Mouse (Mus musculus): ENCODE results near the gene Ppp4r3a. TPM values are rescaled to one million over a fixed set of nuclear protein-coding genes. Genes with fewer than 3 reads are reported as not detected.

Ppp4r3a gene
- polyA plus RNA-seq, 1 experiment = 8.8 TPM

DNA sequence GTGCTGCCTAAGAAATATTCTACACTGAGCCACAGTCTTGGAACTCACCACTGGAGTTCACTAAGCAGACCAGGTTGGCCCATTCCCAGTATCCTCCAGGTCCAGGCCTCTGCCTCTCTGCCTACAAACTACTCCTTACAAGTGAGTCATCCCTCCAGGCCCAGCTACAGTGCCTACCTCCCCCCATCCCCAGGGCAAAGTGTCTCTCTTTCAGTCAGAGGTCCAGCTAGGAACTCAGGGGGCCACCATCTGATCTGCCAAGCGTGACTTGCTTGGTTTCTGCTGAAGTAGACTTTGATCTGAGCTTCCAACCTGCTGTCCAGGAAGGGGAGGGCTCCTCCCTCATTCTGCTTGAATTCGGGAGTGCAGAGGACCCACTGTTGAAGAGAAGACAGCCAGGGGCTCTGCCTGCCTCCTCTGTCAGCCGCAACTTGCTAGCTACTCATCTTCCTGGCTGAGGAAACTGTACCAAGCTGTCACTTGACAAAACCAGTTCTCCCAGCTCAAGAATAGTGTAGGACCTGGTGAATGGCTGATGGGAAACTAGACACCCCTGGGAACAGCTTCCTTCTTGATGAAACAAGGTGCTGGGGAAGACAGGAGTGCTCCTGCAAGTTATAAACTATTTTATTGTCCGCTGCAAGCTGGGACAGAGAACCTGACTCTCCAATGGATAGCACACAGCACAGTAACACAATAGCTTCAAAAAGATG is 80.5 kb downstream of the Ppp4r3a start:
- TF ChIP-seq MAX (IDR thresholded peaks at IDR 0.05; ENCODE audit: low read depth) (no peak), USF1 (IDR thresholded peaks at IDR 0.05; ENCODE audit: low read depth) (no peak), E2F4 (IDR thresholded peaks at IDR 0.05; ENCODE audit: insufficient read depth) (no peak)
- no peaks in the 10 kb centered on the region for H3K27me3 ChIP-seq (ENCODE audit: control insufficient read depth, insufficient read depth, insufficient read length)

DNA sequence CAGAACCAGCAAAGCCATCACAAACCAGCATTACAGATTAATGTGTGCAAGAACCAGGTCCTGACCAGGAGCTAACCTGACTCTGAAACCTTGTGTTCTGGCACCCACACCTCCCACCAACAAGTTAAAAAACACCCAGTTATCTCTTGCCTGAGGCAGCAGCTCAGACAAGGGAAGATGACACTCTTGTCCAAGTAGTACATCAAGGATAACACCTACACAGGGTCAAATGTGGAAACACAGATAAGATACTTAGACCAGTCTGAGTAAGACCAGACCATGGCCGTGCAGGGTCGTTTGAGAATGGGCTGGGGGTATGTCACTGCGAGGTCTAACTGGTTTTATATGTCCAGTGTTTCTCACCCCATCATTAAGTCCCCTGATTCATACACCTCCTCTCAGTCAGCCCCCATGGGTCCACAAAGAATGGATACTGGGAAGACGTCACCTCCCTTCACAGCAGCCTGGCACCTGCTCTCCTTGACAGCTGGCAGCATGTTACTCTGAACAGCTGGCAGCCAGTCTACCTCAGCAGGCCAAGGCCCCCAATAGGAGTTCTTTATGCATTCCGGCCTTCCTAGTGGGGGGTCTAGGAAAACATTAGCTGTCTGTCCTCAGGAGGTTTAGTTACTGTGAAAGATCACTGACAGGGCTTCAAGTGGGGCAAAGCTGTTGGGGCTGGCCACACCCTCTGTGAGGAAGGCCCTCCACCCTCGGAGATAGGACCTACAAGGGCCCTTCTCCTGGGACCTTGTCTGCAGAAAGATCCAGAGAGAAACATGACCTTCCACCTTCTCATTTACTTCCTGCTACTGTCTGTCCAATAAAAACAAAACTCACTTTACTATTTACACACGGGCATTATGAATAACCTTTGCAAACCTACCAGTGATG is 84.2 kb downstream of the Ppp4r3a start:
- Histone ChIP-seq H3K4me3 (no peak overlapping the region), H3K36me3 (ENCODE audit: control insufficient read depth, insufficient read depth) (no peaks in the 10 kb centered on the region), H3K79me2 (ENCODE audit: control insufficient read depth, insufficient read depth) (peaks cover 36% of the 10 kb centered on the region), H3K27me3 (ENCODE audit: control insufficient read depth, insufficient read depth, insufficient read length) (no peaks in the 10 kb centered on the region), H3K4me2 (ENCODE audit: low read depth) (peak overlapping the region; percentile 77), H3ac (ENCODE audit: control insufficient read depth, insufficient read length) (no peak overlapping the region)
- TF ChIP-seq SRF (IDR thresholded peaks at IDR 0.05; ENCODE audit: control insufficient read depth, insufficient read length, low read depth) (no peak), USF1 (IDR thresholded peaks at IDR 0.05; ENCODE audit: low read depth) (no peak), MYOG (IDR thresholded peaks at IDR 0.05; ENCODE audit: control insufficient read depth in 1 of 3, insufficient read depth in 1 of 3, insufficient read length in 2 of 3, low read depth in 2 of 3) (peak; percentile 67 to 92 (median 88)), MYOD1 (IDR thresholded peaks at IDR 0.05; ENCODE audit: control insufficient read depth in 1 of 3, insufficient read length in 2 of 3, low read depth in 2 of 3) (peak in 2 of 3 experiments; percentile 97 to 99), POLR2A (IDR thresholded peaks at IDR 0.05; ENCODE audit: insufficient read length, low read depth) (no peak), POLR2AphosphoS2 (IDR thresholded peaks at IDR 0.05; ENCODE audit: insufficient read length, low read depth) (no peak), REST (IDR thresholded peaks at IDR 0.05; ENCODE audit: insufficient read depth, insufficient read length) (no peak), TCF12 (IDR thresholded peaks at IDR 0.05; ENCODE audit: insufficient read depth, poor library complexity, severe bottlenecking) (peak; percentile 85), MAX (IDR thresholded peaks at IDR 0.05; ENCODE audit: low read depth) (no peak), TCF3 (IDR thresholded peaks at IDR 0.05; ENCODE audit: insufficient read length, low read depth) (peak; percentile 95), E2F4 (IDR thresholded peaks at IDR 0.05; ENCODE audit: insufficient read depth) (no peak), CEBPB (IDR thresholded peaks at IDR 0.05; ENCODE audit: insufficient read depth, poor library complexity, severe bottlenecking) (no peak)

More for the DNA sequence above, 80.5 kb downstream of the Ppp4r3a start:
- H3K79me2 ChIP-seq (ENCODE audit: control insufficient read depth, insufficient read depth) = peaks cover 52% of the 10 kb centered on the region
- no peak overlapping the region for H3ac ChIP-seq (ENCODE audit: control insufficient read depth, insufficient read length)
- no peak overlapping the region for H3K4me3 ChIP-seq
- no peak overlapping the region for H3K4me2 ChIP-seq (ENCODE audit: low read depth)
- no peaks in the 10 kb centered on the region for H3K36me3 ChIP-seq (ENCODE audit: control insufficient read depth, insufficient read depth)

- peak; percentile 95 for TF ChIP-seq CEBPB (IDR thresholded peaks at IDR 0.05; ENCODE audit: insufficient read depth, poor library complexity, severe bottlenecking)
- TF ChIP-seq MYOD1 (IDR thresholded peaks at IDR 0.05; ENCODE audit: control insufficient read depth in 1 of 3, insufficient read length in 2 of 3, low read depth in 2 of 3) = peak in 2 of 3 experiments; percentile 48 to 63
- no peak for TF ChIP-seq SRF (IDR thresholded peaks at IDR 0.05; ENCODE audit: control insufficient read depth, insufficient read length, low read depth)
- H3K36me3 ChIP-seq (ENCODE audit: control insufficient read depth, insufficient read depth) = no peaks in the 10 kb centered on the region
- no peak overlapping the region for H3K4me3 ChIP-seq
- peaks cover 30% of the 10 kb centered on the region for H3K79me2 ChIP-seq (ENCODE audit: control insufficient read depth, insufficient read depth)
- no peaks in the 10 kb centered on the region for H3K27me3 ChIP-seq (ENCODE audit: control insufficient read depth, insufficient read depth, insufficient read length)
- no peak overlapping the region for H3ac ChIP-seq (ENCODE audit: control insufficient read depth, insufficient read length)
- H3K4me2 ChIP-seq (ENCODE audit: low read depth) = peak overlapping the region; percentile 77
Measured at GRCm38 (mm10) chr12:100998564-100998962, 84.9 kb downstream of the Ppp4r3a start.

GRCm38 (mm10) chr12:100997830-100998563 is 85.5 kb downstream of the Ppp4r3a start:
- no peaks in the 10 kb centered on the region for H3K36me3 ChIP-seq (ENCODE audit: control insufficient read depth, insufficient read depth)
- H3K4me3 ChIP-seq = no peak overlapping the region
- TF ChIP-seq TCF12 (IDR thresholded peaks at IDR 0.05; ENCODE audit: insufficient read depth, poor library complexity, severe bottlenecking) (no peak), MYOG (IDR thresholded peaks at IDR 0.05; ENCODE audit: control insufficient read depth in 1 of 3, insufficient read depth in 1 of 3, insufficient read length in 2 of 3, low read depth in 2 of 3) (peak in 1 of 3 experiments; percentile 64), CEBPB (IDR thresholded peaks at IDR 0.05; ENCODE audit: insufficient read depth, poor library complexity, severe bottlenecking) (no peak), E2F4 (IDR thresholded peaks at IDR 0.05; ENCODE audit: insufficient read depth) (no peak), TCF3 (IDR thresholded peaks at IDR 0.05; ENCODE audit: insufficient read length, low read depth) (no peak), USF1 (IDR thresholded peaks at IDR 0.05; ENCODE audit: low read depth) (no peak), MYOD1 (IDR thresholded peaks at IDR 0.05; ENCODE audit: control insufficient read depth in 1 of 3, insufficient read length in 2 of 3, low read depth in 2 of 3) (peak in 2 of 3 experiments; percentile 91 to 94), SRF (IDR thresholded peaks at IDR 0.05; ENCODE audit: control insufficient read depth, insufficient read length, low read depth) (no peak), POLR2A (IDR thresholded peaks at IDR 0.05; ENCODE audit: insufficient read length, low read depth) (no peak), REST (IDR thresholded peaks at IDR 0.05; ENCODE audit: insufficient read depth, insufficient read length) (no peak), MAX (IDR thresholded peaks at IDR 0.05; ENCODE audit: low read depth) (no peak), POLR2AphosphoS2 (IDR thresholded peaks at IDR 0.05; ENCODE audit: insufficient read length, low read depth) (no peak)
- H3K27me3 ChIP-seq (ENCODE audit: control insufficient read depth, insufficient read depth, insufficient read length) = no peaks in the 10 kb centered on the region
- H3K79me2 ChIP-seq (ENCODE audit: control insufficient read depth, insufficient read depth) = peaks cover 24% of the 10 kb centered on the region
- H3K4me2 ChIP-seq (ENCODE audit: low read depth) = peak overlapping the region; percentile 77
- H3ac ChIP-seq (ENCODE audit: control insufficient read depth, insufficient read length) = no peak overlapping the region

All from myocyte (in vitro differentiated cells).